Mouse (Mus musculus): ENCODE measurements around the gene Atxn2. TPM values are rescaled to one million over a fixed set of nuclear protein-coding genes. Genes with fewer than 3 reads are reported as not detected.

Gene Atxn2
- polyA plus RNA-seq, 1 experiment from 2014 or later: 37.3 TPM

DNA sequence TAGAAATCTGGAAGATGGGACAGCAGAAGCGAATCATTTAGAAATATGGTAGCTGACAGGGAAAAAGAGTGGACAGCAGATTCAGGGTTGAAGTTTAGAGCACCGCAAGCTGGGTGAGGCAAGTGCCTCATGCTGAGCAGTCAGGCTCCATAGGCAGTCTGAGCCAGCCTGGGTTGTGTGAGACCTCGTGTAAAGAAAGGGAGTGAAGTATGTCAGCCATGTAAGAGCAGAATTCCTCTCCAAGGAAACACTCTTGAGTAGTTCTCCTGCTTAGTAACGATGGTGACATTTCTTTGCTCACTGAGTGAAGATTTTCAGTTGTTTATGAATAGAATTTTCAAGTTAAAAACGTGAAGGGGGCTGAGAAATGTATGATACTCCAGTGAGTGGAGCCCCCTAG is 69.0 kb downstream of the Atxn2 start:
- 88% methylated on average over 5 of the region's 5 CpGs for WGBS
- no peak for DNase-seq (ENCODE audit: low spot score)

DNA sequence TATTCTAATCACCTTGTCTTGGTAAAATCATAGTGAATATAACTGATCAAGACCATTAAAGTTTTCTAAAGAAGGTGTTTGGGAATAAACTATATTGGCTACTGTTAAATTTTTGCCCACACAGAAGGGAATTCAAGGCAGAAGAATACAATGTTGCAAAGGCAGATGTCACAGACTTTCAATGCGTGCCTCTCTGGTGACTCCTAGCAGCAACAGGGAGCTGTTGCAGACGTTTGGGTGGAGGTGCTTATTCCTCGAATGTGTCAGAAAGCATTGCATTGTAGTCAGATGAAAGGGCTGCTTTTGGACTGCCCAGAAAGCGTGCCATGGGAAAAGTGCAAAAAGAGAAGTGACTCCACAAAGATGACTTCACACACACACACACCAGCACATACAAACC is 71.3 kb downstream of the Atxn2 start:
- H3K36me3 ChIP-seq: peaks cover 98% of the 10 kb centered on the region

More for the DNA sequence above, 69.0 kb downstream of the Atxn2 start:
- Histone ChIP-seq H3K9me3 (replicated peaks) (no peaks in the 10 kb centered on the region), H3K36me3 (peaks cover 98% of the 10 kb centered on the region), H3K4me3 (no peak overlapping the region), H3K27me3 (ENCODE audit: low read depth, poor library complexity, severe bottlenecking) (no peaks in the 10 kb centered on the region), H3K27ac (replicated peaks) (no peak overlapping the region), H3K4me1 (no peaks in the 10 kb centered on the region)

DNA sequence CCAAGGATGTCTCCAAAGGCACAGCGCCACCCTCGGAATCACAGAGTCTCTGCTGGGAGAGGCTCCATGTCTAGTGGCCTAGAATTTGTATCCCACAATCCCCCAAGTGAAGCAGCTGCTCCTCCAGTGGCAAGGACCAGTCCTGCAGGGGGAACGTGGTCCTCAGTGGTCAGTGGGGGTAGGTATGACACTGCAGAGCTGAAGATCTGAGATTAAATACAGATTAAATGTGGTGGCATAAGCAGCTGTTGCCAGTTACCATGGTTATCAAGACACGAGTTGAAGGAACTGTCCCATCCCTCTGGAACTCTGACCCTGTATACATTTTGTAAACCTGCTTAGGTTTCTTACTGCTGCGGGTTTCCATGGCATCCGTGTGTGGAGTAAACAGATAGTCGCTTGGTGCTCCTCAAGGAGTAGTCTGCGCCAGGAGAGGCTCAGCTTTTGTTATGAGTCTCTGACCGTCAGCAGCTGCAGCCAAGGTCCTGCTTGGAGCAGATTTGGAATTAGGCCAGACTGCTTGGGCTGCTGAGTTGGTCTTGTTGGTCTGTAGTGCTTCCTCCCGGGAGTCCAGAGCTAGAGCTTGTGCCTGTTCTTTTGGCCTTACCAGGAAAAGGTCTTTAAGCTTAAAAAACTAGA is 72.8 kb downstream of the Atxn2 start:
- WGBS: 84% methylated on average over 10 of the region's 10 CpGs
- Histone ChIP-seq H3K36me3 (peaks cover 98% of the 10 kb centered on the region), H3K4me1 (no peaks in the 10 kb centered on the region), H3K27me3 (ENCODE audit: low read depth, poor library complexity, severe bottlenecking) (no peaks in the 10 kb centered on the region), H3K27ac (replicated peaks) (no peak overlapping the region), H3K4me3 (no peak overlapping the region), H3K9me3 (replicated peaks) (no peaks in the 10 kb centered on the region)
- no peak for DNase-seq (ENCODE audit: low spot score)

More for the DNA sequence above, 71.3 kb downstream of the Atxn2 start:
- no peak overlapping the region for H3K27ac ChIP-seq (replicated peaks)
- no peak overlapping the region for H3K4me3 ChIP-seq
- H3K27me3 ChIP-seq (ENCODE audit: low read depth, poor library complexity, severe bottlenecking): no peaks in the 10 kb centered on the region
- no peaks in the 10 kb centered on the region for H3K9me3 ChIP-seq (replicated peaks)
- WGBS: 73% methylated on average over 4 of the region's 4 CpGs
- no peak for DNase-seq (ENCODE audit: low spot score)
- H3K4me1 ChIP-seq: no peaks in the 10 kb centered on the region

DNA sequence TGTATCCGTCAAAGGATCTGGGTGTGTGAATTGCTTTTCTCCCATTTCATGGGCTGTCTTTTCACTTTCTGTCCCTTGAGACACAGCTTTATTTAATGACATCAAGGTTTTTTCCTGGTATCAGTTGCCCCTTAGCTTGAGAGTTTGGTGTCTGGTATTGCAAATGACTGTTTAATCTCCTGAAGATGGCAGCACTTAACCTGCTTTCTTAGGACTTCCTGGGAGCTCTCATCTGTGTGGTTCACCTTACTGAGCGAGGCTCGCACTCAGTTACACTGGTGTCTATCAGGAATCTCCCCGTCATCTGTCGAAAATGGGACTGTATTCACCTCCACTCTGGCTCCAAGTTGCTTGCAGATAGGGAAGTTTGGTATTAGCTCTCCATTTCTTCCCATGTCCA is 79.9 kb downstream of the Atxn2 start:
- Histone ChIP-seq H3K27ac (replicated peaks) (no peak overlapping the region), H3K4me1 (no peaks in the 10 kb centered on the region), H3K27me3 (ENCODE audit: low read depth, poor library complexity, severe bottlenecking) (no peaks in the 10 kb centered on the region), H3K4me3 (no peak overlapping the region), H3K36me3 (peaks cover 99% of the 10 kb centered on the region), H3K9me3 (replicated peaks) (no peaks in the 10 kb centered on the region)
- DNase-seq (ENCODE audit: low spot score): no peak
- WGBS: 93% methylated on average over 5 of the region's 5 CpGs

DNA sequence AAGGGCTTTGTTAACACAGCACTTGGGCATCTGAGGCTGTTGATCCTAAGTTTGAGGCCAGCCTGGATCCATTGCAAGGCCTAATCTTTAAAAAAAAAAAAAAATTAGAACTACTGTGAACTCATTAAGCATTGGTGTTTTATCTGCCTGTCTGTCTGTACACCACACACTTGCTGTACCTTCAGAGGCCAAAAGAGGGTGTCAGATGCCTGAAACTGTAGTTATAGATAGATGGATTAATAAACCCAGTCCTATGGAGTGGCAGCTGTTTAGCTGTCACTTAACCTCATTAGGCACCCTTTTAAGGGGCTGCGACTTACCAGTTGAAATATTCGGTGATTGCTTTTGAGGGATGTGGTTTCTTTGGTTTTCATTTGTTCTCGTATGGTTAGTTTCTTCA is 84.7 kb downstream of the Atxn2 start:
- Histone ChIP-seq H3K4me3 (no peak overlapping the region), H3K9me3 (replicated peaks) (no peaks in the 10 kb centered on the region), H3K36me3 (peaks cover 97% of the 10 kb centered on the region), H3K27ac (replicated peaks) (no peak overlapping the region), H3K4me1 (no peaks in the 10 kb centered on the region), H3K27me3 (ENCODE audit: low read depth, poor library complexity, severe bottlenecking) (no peaks in the 10 kb centered on the region)
- no peak for DNase-seq (ENCODE audit: low spot score)
- WGBS: 90% methylated on average over 3 of the region's 3 CpGs

DNA sequence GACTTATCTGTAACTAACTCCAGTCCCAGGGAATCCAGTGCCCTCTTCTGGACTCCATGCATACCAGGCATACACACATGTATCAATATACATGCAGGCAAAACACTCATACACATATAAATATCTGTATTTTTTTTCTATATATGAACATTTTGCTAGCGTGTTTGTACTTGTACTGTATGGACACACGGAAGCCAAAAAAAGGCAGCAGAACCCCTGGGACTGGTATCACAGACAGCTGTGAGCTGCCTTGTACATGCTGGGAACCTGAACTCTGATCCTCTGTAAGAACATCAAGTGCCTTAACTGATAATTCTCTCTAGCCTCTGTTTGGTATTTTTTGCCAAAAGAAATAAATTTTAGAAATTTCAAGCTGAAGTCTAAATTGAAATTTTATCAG is 87.3 kb downstream of the Atxn2 start:
- H3K9me3 ChIP-seq (replicated peaks): no peaks in the 10 kb centered on the region
- no peaks in the 10 kb centered on the region for H3K27me3 ChIP-seq (ENCODE audit: low read depth, poor library complexity, severe bottlenecking)
- H3K27ac ChIP-seq (replicated peaks): no peak overlapping the region
- H3K4me1 ChIP-seq: no peaks in the 10 kb centered on the region
- DNase-seq (ENCODE audit: low spot score): no peak
- WGBS: 93% methylated on average over 2 of the region's 2 CpGs
- no peak overlapping the region for H3K4me3 ChIP-seq
- H3K36me3 ChIP-seq: peaks cover 99% of the 10 kb centered on the region

DNA sequence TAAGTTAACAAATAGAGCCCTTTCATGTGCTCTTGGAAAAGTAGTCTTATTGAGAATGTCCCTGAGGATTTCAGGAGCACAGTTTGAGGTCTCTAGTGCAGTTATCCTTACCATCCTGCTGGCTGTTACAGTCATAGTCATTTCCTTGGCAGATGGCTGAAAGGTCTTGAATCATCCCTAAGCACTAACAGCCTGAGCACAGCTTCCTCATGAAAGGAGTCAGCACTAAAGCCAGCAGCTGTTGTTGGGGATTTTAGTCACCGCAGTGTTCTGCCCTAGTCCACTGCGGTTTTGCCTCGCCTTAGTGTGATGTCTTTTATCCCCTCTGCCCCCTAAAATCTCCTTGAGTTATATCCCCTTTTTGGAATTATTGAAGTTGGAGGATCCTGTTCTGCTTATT is 96.0 kb downstream of the Atxn2 start:
- peaks cover 94% of the 10 kb centered on the region for H3K36me3 ChIP-seq
- H3K4me3 ChIP-seq: no peak overlapping the region
- H3K27ac ChIP-seq (replicated peaks): no peak overlapping the region
- H3K4me1 ChIP-seq: no peaks in the 10 kb centered on the region
- H3K27me3 ChIP-seq (ENCODE audit: low read depth, poor library complexity, severe bottlenecking): no peaks in the 10 kb centered on the region
- 87% methylated on average over 3 of the region's 3 CpGs for WGBS
- DNase-seq (ENCODE audit: low spot score): no peak
- no peaks in the 10 kb centered on the region for H3K9me3 ChIP-seq (replicated peaks)

DNA sequence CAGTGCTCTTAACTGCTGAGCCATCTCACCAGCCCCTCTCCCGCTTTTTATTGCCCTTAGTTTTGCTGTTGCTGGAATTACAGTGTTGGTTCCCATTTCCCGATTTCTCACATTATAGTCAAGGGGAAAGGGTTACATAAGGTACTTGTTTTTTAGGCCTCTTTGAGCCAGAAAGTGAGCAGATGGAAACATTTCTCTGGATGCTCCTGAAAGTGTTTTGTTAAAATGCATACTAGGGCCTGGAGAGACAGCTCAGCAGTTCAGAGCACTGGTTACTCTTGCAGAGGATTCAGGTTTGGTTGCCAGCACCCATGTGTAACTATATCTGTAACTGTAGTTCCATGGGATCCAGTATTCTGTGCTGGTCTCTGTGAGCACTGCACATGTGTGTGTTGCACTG is 97.1 kb downstream of the Atxn2 start:
- DNase-seq (ENCODE audit: low spot score): no peak
- H3K4me3 ChIP-seq: no peak overlapping the region
- no peaks in the 10 kb centered on the region for H3K4me1 ChIP-seq
- peaks cover 94% of the 10 kb centered on the region for H3K36me3 ChIP-seq
- H3K27ac ChIP-seq (replicated peaks): no peak overlapping the region
- H3K9me3 ChIP-seq (replicated peaks): no peaks in the 10 kb centered on the region
- no peaks in the 10 kb centered on the region for H3K27me3 ChIP-seq (ENCODE audit: low read depth, poor library complexity, severe bottlenecking)
- 90% methylated on average over 2 of the region's 2 CpGs for WGBS

DNA sequence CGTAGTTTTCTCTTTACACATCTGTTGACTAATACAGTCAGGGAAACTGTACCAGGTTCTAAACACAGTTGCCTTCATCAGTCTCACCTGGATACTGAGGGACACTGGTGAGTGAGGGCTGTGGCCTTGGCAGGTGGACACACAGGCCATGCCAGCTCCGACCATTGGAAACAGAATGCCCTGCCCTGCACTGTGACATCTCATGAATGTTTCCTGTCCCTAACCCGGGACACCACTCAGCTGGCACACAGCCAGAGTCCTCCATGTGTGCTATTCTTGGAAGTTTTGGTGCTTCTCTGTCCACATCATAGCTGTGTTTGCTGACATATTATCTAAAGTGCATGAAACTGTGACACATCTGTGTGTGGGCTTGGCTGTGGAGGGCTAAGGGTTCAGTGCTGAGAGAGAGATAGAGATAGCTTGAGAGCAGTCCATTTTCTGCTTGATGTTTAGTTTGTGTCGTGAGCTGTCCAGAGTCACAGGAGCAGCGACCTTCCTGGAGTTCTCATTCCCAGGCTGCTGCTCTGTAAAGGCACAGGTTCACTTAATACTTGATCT is 98.6 kb downstream of the Atxn2 start:
- Histone ChIP-seq H3K27ac (replicated peaks) (no peak overlapping the region), H3K9me3 (replicated peaks) (no peaks in the 10 kb centered on the region), H3K4me1 (no peaks in the 10 kb centered on the region), H3K36me3 (peaks cover 93% of the 10 kb centered on the region), H3K27me3 (ENCODE audit: low read depth, poor library complexity, severe bottlenecking) (no peaks in the 10 kb centered on the region), H3K4me3 (no peak overlapping the region)
- 88% methylated on average over 5 of the region's 5 CpGs for WGBS
- DNase-seq (ENCODE audit: low spot score): no peak

DNA sequence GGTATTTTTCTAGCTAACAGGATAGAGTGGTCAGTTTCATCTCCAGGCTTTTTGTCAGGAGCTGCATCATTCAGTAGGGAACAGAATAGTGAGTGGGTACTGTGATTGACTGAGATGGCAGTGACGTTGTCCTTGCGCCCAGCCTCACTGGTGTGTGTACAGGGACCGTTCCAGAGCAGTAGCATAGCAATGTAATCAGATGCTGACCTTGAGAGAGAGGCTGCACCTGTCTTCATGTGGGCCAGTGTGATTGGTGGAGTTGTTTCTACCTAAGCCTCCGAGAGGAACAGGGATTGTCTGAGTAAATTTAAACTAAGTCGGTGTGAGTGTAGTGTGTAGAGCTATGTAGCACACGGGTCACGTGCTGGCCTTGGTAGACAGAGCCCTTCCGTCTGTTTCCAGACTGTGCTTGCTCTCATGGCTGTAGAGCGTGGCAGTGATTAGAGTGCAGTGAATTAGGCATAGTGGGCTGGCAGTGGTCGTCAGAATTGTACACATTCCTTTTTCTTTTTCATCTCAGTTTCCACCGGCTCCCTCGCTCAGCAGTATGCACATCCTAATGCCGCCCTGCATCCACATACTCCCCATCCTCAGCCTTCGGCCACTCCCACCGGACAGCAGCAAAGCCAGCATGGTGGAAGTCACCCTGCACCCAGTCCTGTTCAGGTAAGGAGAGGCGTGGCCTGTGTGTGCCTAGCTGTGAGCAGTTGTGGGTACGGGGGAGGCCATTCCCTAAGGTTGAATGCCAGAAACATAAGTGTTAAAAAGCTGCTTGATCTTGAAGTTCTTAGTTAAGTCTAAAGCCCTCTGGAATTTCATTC is 99.4 kb downstream of the Atxn2 start:
- Histone ChIP-seq H3K4me1 (no peaks in the 10 kb centered on the region), H3K4me3 (no peak overlapping the region), H3K27me3 (ENCODE audit: low read depth, poor library complexity, severe bottlenecking) (no peaks in the 10 kb centered on the region), H3K36me3 (peaks cover 92% of the 10 kb centered on the region), H3K9me3 (replicated peaks) (no peaks in the 10 kb centered on the region), H3K27ac (replicated peaks) (no peak overlapping the region)
- 92% methylated on average over 17 of the region's 17 CpGs for WGBS
- no peak for DNase-seq (ENCODE audit: low spot score)

DNA sequence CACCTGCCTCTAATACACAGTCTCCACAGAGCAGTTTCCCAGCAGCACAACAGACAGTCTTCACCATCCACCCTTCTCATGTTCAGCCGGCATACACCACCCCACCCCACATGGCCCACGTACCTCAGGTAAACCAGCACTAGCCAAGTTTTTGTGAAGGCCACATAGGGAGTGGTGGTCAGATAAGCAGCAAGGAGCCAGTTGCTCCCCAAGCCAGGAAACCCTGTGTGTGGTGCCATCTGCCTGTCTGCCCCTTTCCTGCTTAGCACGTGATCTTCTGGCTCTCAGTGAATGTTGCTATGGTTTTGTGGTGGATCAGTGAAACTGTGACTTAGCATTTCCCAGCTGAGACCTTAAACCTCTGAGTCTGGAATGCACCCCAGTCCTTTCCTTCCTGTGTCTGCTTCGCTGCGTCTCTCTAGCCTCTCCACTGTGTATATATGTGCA is 100.4 kb downstream of the Atxn2 start:
- no peaks in the 10 kb centered on the region for H3K27me3 ChIP-seq (ENCODE audit: low read depth, poor library complexity, severe bottlenecking)
- WGBS: 91% methylated on average over 5 of the region's 5 CpGs
- no peak for DNase-seq (ENCODE audit: low spot score)
- H3K9me3 ChIP-seq (replicated peaks): no peaks in the 10 kb centered on the region
- peaks cover 93% of the 10 kb centered on the region for H3K36me3 ChIP-seq
- no peak overlapping the region for H3K4me3 ChIP-seq
- no peak overlapping the region for H3K27ac ChIP-seq (replicated peaks)
- no peaks in the 10 kb centered on the region for H3K4me1 ChIP-seq

DNA sequence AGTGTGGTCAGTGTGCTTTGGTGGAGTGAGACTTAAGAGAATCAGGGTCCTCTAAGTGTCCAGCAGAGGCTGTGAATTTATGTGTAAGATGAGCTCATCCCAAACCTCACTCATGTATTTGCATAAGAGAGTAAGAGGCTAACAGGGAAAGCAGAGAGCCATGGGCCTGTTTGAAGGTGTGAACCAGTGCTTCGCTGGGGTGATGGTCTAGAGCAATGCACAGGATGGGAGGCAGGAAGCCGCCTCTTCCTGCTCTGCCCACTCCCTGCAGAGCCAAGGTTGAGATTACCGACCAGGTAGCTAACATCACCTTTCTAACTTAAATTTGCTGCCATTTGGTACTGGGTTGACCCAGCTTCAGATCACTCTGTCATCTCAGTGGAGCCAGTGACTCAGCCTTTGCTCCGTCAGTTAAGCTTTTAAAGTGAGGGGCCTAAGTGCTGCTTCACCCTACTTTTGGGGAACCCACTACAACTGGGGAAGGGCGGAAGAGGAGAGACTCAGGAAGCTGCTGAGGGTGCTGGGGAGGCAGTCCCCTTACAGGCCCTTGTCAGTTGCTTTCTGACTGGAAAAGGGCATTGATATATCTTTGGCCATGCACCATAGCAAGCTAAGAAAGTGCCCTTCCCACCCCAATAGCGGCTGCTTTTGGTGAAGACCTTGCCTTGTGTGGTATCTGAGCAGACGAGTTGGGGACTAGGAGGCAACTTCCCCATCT is 101.5 kb downstream of the Atxn2 start:
- 89% methylated on average over 7 of the region's 7 CpGs for WGBS
- Histone ChIP-seq H3K27ac (replicated peaks) (no peak overlapping the region), H3K36me3 (peaks cover 95% of the 10 kb centered on the region)

More for the DNA sequence above, 101.5 kb downstream of the Atxn2 start:
- H3K27me3 ChIP-seq (ENCODE audit: low read depth, poor library complexity, severe bottlenecking): no peaks in the 10 kb centered on the region
- DNase-seq (ENCODE audit: low spot score): no peak
- no peaks in the 10 kb centered on the region for H3K9me3 ChIP-seq (replicated peaks)
- H3K4me3 ChIP-seq: no peak overlapping the region
- H3K4me1 ChIP-seq: no peaks in the 10 kb centered on the region

All from midbrain, embryonic 10.5 days (tissue).